Mouse (Mus musculus): ENCODE measurements at regions not wholly inside any gene's neighbourhood (a gene's known extent, or its start where the extent isn't known, plus 50 kb on each side); places are given as distances from the start of the nearest gene placed in this dataset.

DNA sequence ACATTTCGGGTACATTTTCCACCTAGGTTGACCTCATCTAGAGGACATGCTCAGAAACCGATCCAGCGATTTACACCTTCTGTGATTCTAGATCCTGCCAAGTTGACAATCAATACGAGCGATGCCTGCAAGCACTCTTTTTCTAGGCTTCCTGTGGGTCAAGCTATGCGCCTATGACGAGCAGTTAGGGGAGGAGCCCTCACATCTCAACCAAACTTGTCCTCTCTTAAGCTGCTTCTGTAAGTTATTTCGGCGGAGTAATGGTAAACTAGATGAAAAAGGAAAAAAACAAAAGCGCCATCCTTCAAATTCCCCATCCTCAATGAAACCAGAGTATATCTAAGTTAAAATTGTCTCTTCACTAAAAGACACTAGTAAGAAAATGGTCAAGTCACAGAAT, 858.5 kb downstream of the Zfp704 start:
- Histone ChIP-seq H3K9me3 (ENCODE audit: control insufficient read depth, low read length) (no peaks in the 10 kb centered on the region), H3K4me1 (ENCODE audit: control insufficient read depth, insufficient read depth, low read length) (0 out of 2 replicates have a peak, but pooled peaks cover 9% of the 10 kb centered on the region), H3K4me2 (replicated peaks; ENCODE audit: low read depth, low read length) (no peak overlapping the region), H3K9ac (ENCODE audit: low read depth, low read length) (no peak overlapping the region), H3K27me3 (ENCODE audit: control insufficient read depth, insufficient read depth, low read length) (no peaks in the 10 kb centered on the region), H3K4me3 (ENCODE audit: low read length) (no peak overlapping the region), H3K36me3 (ENCODE audit: control insufficient read depth, insufficient read depth, low read length) (no peaks in the 10 kb centered on the region), H3K27ac (ENCODE audit: low read depth, low read length) (no peak overlapping the region)
- ATAC-seq (ENCODE audit: low FRiP score, low TSS enrichment), result no peak
- WGBS, result 87% methylated on average over 10 of the region's 10 CpGs

DNA sequence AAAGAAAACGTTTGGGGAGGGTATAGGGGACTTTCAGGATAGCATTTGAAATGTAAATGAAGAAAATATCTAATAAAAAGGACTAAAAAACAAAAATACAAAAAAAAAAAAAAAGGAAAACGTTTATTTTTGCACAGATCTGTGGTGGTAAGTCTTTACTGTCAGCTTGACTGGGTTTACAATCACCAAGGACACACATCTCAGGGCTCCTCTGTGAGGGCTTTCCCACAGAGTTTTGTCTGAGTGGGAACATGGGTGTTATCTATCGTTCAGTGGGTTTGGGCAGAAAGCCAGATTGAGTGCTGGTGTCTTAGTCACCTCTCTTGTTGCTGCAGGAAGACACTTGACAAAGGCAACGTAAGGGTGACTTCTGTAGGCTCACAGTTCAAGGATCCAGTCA, 859.0 kb downstream of the Zfp704 start:
- Histone ChIP-seq H3K4me1 (ENCODE audit: control insufficient read depth, insufficient read depth, low read length) (0 out of 2 replicates have a peak, but pooled peaks cover 9% of the 10 kb centered on the region), H3K27ac (ENCODE audit: low read depth, low read length) (no peak overlapping the region), H3K36me3 (ENCODE audit: control insufficient read depth, insufficient read depth, low read length) (no peaks in the 10 kb centered on the region), H3K27me3 (ENCODE audit: control insufficient read depth, insufficient read depth, low read length) (no peaks in the 10 kb centered on the region), H3K9ac (ENCODE audit: low read depth, low read length) (no peak overlapping the region), H3K4me3 (ENCODE audit: low read length) (no peak overlapping the region), H3K4me2 (replicated peaks; ENCODE audit: low read depth, low read length) (no peak overlapping the region), H3K9me3 (ENCODE audit: control insufficient read depth, low read length) (no peaks in the 10 kb centered on the region)
- WGBS, result 71% methylated on average over 4 of the region's 4 CpGs
- ATAC-seq (ENCODE audit: low FRiP score, low TSS enrichment), result no peak

DNA sequence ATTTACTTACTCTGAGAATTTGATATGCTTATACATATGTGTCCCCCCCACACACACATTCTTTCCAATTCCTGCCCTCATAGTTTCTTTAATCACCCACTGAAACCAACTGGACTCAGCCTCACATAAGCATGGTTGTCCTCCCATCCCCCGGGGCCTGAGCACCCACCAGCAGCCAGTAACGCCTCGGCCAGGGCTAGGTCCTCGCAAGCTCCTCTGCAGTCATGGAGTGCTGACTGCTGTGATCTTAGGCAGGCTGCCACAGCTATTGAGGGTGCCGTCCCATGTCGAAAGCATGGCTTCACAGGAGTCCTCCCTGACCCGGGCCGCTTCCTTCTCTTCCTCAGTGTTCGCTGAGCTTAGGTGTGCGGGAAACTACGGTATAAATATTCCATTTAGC, 859.7 kb downstream of the Zfp704 start:
- ATAC-seq (ENCODE audit: low FRiP score, low TSS enrichment), result no peak
- no peaks in the 10 kb centered on the region for H3K36me3 ChIP-seq (ENCODE audit: control insufficient read depth, insufficient read depth, low read length)
- H3K27me3 ChIP-seq (ENCODE audit: control insufficient read depth, insufficient read depth, low read length), result no peaks in the 10 kb centered on the region
- no peak overlapping the region for H3K4me3 ChIP-seq (ENCODE audit: low read length)
- H3K27ac ChIP-seq (ENCODE audit: low read depth, low read length), result no peak overlapping the region
- H3K4me2 ChIP-seq (replicated peaks; ENCODE audit: low read depth, low read length), result no peak overlapping the region
- WGBS, result 81% methylated on average over 11 of the region's 11 CpGs
- H3K9me3 ChIP-seq (ENCODE audit: control insufficient read depth, low read length), result no peaks in the 10 kb centered on the region
- H3K9ac ChIP-seq (ENCODE audit: low read depth, low read length), result no peak overlapping the region
- H3K4me1 ChIP-seq (ENCODE audit: control insufficient read depth, insufficient read depth, low read length), result 0 out of 2 replicates have a peak, but pooled peaks cover 9% of the 10 kb centered on the region

DNA sequence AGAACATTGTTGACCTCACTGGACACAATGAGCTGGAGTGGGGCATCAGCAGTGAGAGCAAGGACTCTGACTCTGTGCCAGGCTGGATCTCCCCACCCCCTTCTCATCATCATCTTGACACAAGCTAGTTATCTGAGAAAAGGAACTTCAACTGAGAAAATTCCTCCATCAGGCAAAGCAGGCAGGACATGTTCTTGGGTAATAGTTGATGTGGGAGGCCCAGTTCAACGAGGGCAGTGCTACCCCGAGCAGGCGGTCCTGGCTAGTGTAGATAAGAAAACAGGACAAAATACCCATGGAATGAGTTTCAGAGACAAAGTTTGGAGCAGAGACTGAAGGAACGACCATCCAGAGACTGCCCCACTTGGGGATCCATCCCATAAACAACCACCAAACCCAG, 862.7 kb downstream of the Zfp704 start:
- Histone ChIP-seq H3K36me3 (ENCODE audit: control insufficient read depth, insufficient read depth, low read length) (no peaks in the 10 kb centered on the region), H3K4me3 (ENCODE audit: low read length) (no peak overlapping the region), H3K4me2 (replicated peaks; ENCODE audit: low read depth, low read length) (no peak overlapping the region), H3K27me3 (ENCODE audit: control insufficient read depth, insufficient read depth, low read length) (no peaks in the 10 kb centered on the region), H3K27ac (ENCODE audit: low read depth, low read length) (no peak overlapping the region), H3K9ac (ENCODE audit: low read depth, low read length) (no peak overlapping the region), H3K4me1 (ENCODE audit: control insufficient read depth, insufficient read depth, low read length) (no peaks in the 10 kb centered on the region), H3K9me3 (ENCODE audit: control insufficient read depth, low read length) (no peaks in the 10 kb centered on the region)
- 91% methylated on average over 4 of the region's 4 CpGs for WGBS
- ATAC-seq (ENCODE audit: low FRiP score, low TSS enrichment), result no peak

DNA sequence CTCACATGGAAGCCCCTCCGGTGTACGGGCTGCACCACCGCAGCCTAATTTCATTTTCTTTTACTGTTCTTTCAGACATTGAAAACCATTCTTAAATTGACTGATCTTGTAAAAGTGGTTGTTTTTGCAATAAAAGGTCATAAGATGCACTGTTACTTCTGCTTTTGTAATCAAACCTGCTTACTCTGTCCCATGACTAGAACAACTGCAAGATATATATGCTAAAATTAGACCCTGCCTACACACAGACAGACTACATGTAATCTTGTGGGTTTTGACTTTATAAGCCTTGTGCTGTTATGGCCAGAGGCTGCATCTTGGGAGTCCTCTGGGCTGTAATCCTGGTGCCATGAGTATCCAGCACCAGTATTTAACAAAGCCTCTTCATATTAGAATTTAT, 863.2 kb downstream of the Zfp704 start:
- no peaks in the 10 kb centered on the region for H3K4me1 ChIP-seq (ENCODE audit: control insufficient read depth, insufficient read depth, low read length)
- H3K4me3 ChIP-seq (ENCODE audit: low read length), result no peak overlapping the region
- no peak for ATAC-seq (ENCODE audit: low FRiP score, low TSS enrichment)
- H3K9ac ChIP-seq (ENCODE audit: low read depth, low read length), result no peak overlapping the region
- H3K27ac ChIP-seq (ENCODE audit: low read depth, low read length), result no peak overlapping the region
- WGBS, result 94% methylated on average over 3 of the region's 3 CpGs
- no peak overlapping the region for H3K4me2 ChIP-seq (replicated peaks; ENCODE audit: low read depth, low read length)
- H3K36me3 ChIP-seq (ENCODE audit: control insufficient read depth, insufficient read depth, low read length), result no peaks in the 10 kb centered on the region
- H3K9me3 ChIP-seq (ENCODE audit: control insufficient read depth, low read length), result no peaks in the 10 kb centered on the region
- H3K27me3 ChIP-seq (ENCODE audit: control insufficient read depth, insufficient read depth, low read length), result no peaks in the 10 kb centered on the region

DNA sequence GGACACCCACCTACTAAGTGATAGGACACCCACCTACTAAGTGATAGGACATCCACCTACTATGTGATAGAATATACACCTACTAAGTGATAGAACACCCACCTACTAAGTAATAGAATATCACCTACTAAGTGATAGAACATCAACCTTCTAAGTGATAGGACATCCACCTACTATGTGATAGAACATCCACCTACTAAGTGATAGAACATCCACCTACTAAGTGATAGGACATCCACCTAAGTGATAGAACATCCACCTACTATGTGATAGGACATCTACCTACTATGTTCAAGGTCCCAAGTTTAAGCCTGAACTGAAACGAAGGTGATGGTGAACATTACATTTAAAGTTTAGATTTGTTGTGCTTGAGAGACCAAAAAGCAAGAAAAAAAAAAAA, 863.8 kb downstream of the Zfp704 start:
- WGBS, result 91% methylated on average over 1 of the region's 1 CpGs
- no peaks in the 10 kb centered on the region for H3K4me1 ChIP-seq (ENCODE audit: control insufficient read depth, insufficient read depth, low read length)
- H3K36me3 ChIP-seq (ENCODE audit: control insufficient read depth, insufficient read depth, low read length), result no peaks in the 10 kb centered on the region
- no peak overlapping the region for H3K27ac ChIP-seq (ENCODE audit: low read depth, low read length)
- no peak overlapping the region for H3K4me3 ChIP-seq (ENCODE audit: low read length)
- H3K9me3 ChIP-seq (ENCODE audit: control insufficient read depth, low read length), result no peaks in the 10 kb centered on the region
- no peak for ATAC-seq (ENCODE audit: low FRiP score, low TSS enrichment)
- no peak overlapping the region for H3K9ac ChIP-seq (ENCODE audit: low read depth, low read length)
- no peaks in the 10 kb centered on the region for H3K27me3 ChIP-seq (ENCODE audit: control insufficient read depth, insufficient read depth, low read length)
- H3K4me2 ChIP-seq (replicated peaks; ENCODE audit: low read depth, low read length), result no peak overlapping the region

DNA sequence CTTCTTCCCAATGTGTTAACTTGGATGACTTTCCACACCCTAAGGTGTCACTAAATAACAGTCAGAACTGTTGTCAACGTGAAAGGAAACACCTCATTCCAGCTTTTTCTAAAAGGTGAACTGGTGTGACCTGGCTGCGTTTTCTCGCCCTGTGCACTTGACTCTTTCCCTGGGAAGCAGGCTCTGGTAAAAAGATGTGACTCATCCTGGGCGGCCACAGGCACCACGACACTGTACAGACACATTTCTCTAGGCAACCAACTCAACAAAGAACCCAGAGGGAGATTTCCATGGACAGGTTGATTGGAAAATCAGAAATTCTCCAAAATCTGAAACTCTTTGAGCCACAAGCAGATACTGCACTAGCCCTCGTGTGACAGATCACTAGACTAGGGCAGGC, 865.0 kb downstream of the Zfp704 start:
- no peaks in the 10 kb centered on the region for H3K36me3 ChIP-seq (ENCODE audit: control insufficient read depth, insufficient read depth, low read length)
- no peak overlapping the region for H3K4me3 ChIP-seq (ENCODE audit: low read length)
- WGBS, result 47% methylated on average over 6 of the region's 6 CpGs
- H3K27me3 ChIP-seq (ENCODE audit: control insufficient read depth, insufficient read depth, low read length), result no peaks in the 10 kb centered on the region
- H3K4me1 ChIP-seq (ENCODE audit: control insufficient read depth, insufficient read depth, low read length), result no peaks in the 10 kb centered on the region
- H3K27ac ChIP-seq (ENCODE audit: low read depth, low read length), result no peak overlapping the region
- no peak for ATAC-seq (ENCODE audit: low FRiP score, low TSS enrichment)
- no peak overlapping the region for H3K9ac ChIP-seq (ENCODE audit: low read depth, low read length)
- H3K9me3 ChIP-seq (ENCODE audit: control insufficient read depth, low read length), result no peaks in the 10 kb centered on the region
- H3K4me2 ChIP-seq (replicated peaks; ENCODE audit: low read depth, low read length), result no peak overlapping the region

DNA sequence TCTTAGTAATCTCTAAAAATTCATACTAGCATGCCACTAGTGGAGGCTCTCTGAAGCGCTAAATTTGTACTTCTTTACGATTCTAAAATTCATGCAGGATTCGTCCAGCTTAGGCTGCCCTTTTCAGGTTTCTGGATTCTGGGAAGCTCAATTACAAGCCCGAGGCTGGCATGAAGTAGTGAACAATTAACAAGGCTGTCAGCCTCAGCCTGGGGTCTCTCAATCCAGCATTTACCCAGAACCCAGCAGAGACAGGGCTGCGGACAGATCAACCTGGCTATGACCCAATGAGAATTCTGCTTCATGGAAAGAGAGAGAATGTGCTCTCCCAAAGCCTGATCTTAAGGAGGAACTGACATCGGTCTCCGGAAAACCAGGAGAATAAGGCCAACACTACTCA, 866.2 kb downstream of the Zfp704 start:
- Histone ChIP-seq H3K36me3 (ENCODE audit: control insufficient read depth, insufficient read depth, low read length) (no peaks in the 10 kb centered on the region), H3K9ac (ENCODE audit: low read depth, low read length) (no peak overlapping the region), H3K4me3 (ENCODE audit: low read length) (no peak overlapping the region), H3K4me1 (ENCODE audit: control insufficient read depth, insufficient read depth, low read length) (no peaks in the 10 kb centered on the region), H3K9me3 (ENCODE audit: control insufficient read depth, low read length) (no peaks in the 10 kb centered on the region), H3K27me3 (ENCODE audit: control insufficient read depth, insufficient read depth, low read length) (no peaks in the 10 kb centered on the region), H3K27ac (ENCODE audit: low read depth, low read length) (no peak overlapping the region), H3K4me2 (replicated peaks; ENCODE audit: low read depth, low read length) (no peak overlapping the region)
- ATAC-seq (ENCODE audit: low FRiP score, low TSS enrichment), result no peak
- 80% methylated on average over 7 of the region's 7 CpGs for WGBS

DNA sequence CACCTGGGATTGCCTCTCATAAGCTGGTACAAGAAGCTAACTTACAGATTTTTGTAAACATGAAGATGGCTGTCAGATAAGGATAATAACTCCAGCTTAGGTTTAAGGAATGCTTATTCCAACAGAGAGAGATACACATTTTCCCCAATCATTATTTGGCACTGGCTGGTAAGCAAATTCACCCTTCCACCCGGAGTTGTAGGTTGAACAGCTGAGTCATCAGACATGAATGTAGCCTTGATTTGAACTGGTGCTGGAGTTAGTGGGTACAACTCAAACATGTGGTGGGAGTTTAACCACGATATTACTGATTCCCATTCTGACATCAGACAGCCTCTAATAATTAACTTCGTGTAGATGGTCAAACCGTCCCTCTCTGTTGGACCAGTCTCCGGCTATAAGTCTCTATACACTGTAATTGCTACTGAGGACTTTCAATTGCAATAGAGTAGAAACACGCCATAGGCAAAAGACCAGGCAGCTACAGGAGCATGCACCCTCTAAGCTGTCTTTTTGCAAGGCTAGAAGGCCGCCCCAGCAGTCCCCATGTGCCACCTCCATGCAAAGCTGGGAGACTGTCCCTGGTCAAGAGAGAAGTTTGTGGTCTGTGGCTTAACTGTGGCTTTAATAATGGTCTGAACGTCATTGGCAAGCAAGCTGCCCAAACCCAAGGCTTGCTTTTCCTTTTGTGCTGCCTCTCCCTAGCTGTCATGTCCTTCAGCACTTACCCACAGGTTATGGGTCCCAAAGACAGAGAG, 868.4 kb downstream of the Zfp704 start:
- no peak overlapping the region for H3K9ac ChIP-seq (ENCODE audit: low read depth, low read length)
- H3K27me3 ChIP-seq (ENCODE audit: control insufficient read depth, insufficient read depth, low read length), result no peaks in the 10 kb centered on the region
- no peak for ATAC-seq (ENCODE audit: low FRiP score, low TSS enrichment)

More for the DNA sequence above, 868.4 kb downstream of the Zfp704 start:
- Histone ChIP-seq H3K4me1 (ENCODE audit: control insufficient read depth, insufficient read depth, low read length) (peaks cover 3% of the 10 kb centered on the region; the same call in 1 of the 2 replicates), H3K27ac (ENCODE audit: low read depth, low read length) (no peak overlapping the region), H3K4me2 (replicated peaks; ENCODE audit: low read depth, low read length) (no peak overlapping the region), H3K9me3 (ENCODE audit: control insufficient read depth, low read length) (no peaks in the 10 kb centered on the region), H3K36me3 (ENCODE audit: control insufficient read depth, insufficient read depth, low read length) (no peaks in the 10 kb centered on the region), H3K4me3 (ENCODE audit: low read length) (no peak overlapping the region)
- WGBS, result 81% methylated on average over 8 of the region's 8 CpGs
